In the genomic region with DNA sequence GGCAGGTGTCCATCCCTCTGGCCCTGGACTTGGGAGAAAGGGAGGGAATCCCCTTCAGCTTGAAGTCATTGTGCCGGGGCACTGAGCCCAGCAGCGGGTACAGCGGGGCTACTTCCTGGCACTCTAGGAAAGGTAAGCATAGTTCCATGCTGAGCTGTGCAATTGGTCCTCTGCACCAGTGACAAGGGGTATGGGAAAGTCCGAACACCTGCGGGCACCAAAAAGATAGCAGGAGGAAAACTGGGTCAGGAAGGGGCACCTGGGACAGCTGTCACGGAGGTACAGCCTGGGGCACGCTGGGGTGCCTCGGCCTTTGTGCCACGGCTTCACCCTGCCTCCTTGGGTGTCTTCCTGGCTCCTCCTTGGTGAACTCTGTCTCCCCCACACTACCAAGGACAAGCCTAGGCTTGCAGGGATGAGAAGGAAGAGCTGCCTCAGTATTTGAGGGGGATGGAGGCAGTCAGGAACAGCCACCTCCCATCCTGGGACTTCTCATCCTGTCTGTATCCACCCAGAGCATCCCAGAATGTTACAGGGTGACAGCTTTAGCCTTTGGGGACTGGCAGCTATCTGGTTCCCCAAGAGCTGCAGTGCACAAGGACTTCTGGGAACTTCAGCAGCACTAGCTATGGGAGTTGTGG, we compare ENCODE assay signal across 20 mouse cellular contexts. TPM values are rescaled to one million over a fixed set of nuclear protein-coding genes. Genes with fewer than 3 reads are reported as not detected.
DNase-seq lines count a peak whose midpoint lies in the region; ATAC-seq and TF ChIP-seq lines count a peak whose summit lies in the region.
"Had no signal": no experiment of that assay in that cellular context is flagged by ENCODE, and none has a peak within 500 bp of the region (broad histone marks: within the 10 kb centered on the region; RNA-seq: fewer than 3 reads in every experiment).

No protein-coding gene starts in this region.

- H3K4me2 ChIP-seq in hindbrain, postnatal 0 days (ENCODE audit: low read depth, low read length), result no peak overlapping the region
- H3K4me2 ChIP-seq: neural tube, embryonic 13.5 days had no signal

- H3K4me1 ChIP-seq in hindbrain, embryonic 10.5 days (replicated peaks), result peaks cover 49% of the 10 kb centered on the region
- H3K4me1 ChIP-seq in hindbrain, postnatal 0 days (ENCODE audit: insufficient read depth, low read length), result peaks cover 11% of the 10 kb centered on the region
- peaks cover 86% of the 10 kb centered on the region for H3K4me1 ChIP-seq in G1E (ENCODE audit: insufficient read depth, low read depth, low read length)
- peaks cover 2% of the 10 kb centered on the region; the same call in 1 of the 2 replicates for H3K4me1 ChIP-seq in embryonic fibroblast, embryonic 13.5 days (ENCODE audit: control insufficient read depth, insufficient read depth, low read length)

- no peaks in the 10 kb centered on the region for H3K36me3 ChIP-seq in hindbrain, embryonic 10.5 days
- H3K36me3 ChIP-seq in hindbrain, postnatal 0 days (ENCODE audit: insufficient read depth, low read length), result no peaks in the 10 kb centered on the region
- H3K36me3 ChIP-seq in G1E (replicated peaks), result peaks cover 62% of the 10 kb centered on the region
- H3K36me3 ChIP-seq: heart, embryonic 10.5 days; neural tube, embryonic 13.5 days had no signal

- no peak for TF ChIP-seq CTCF in hindbrain, postnatal 0 days (IDR thresholded peaks at IDR 0.05; ENCODE audit: low read depth)
- no peak for TF ChIP-seq CTCF in G1E (IDR thresholded peaks at IDR 0.05; ENCODE audit: low read depth, low read length)
- no peak for TF ChIP-seq CTCF in embryonic fibroblast, embryonic 13.5 days (IDR thresholded peaks at IDR 0.05; ENCODE audit: borderline replicate concordance, insufficient read depth, low read length)

- H3K4me3 ChIP-seq in hindbrain, embryonic 10.5 days, result no peak overlapping the region
- H3K4me3 ChIP-seq in hindbrain, postnatal 0 days (ENCODE audit: low read length), result no peak overlapping the region
- peak overlapping the region; percentile 32; the same call in 1 of the 2 replicates for H3K4me3 ChIP-seq in G1E (ENCODE audit: low read depth, low read length)
- H3K4me3 ChIP-seq in embryonic fibroblast, embryonic 13.5 days (ENCODE audit: insufficient read depth, low read length), result no peak overlapping the region
- H3K4me3 ChIP-seq: erythroblast, embryonic 14.5 days; heart, embryonic 10.5 days; neural tube, embryonic 13.5 days had no signal

- peak overlapping the region; percentile 16; the same call in 1 of the 2 replicates for H3K27ac ChIP-seq in hindbrain, embryonic 10.5 days
- H3K27ac ChIP-seq in hindbrain, postnatal 0 days, result no peak overlapping the region
- H3K27ac ChIP-seq in embryonic fibroblast, embryonic 13.5 days (ENCODE audit: insufficient read depth, low read length), result peak overlapping the region; percentile 12
- H3K27ac ChIP-seq: heart, embryonic 10.5 days; kidney, postnatal 0 days; neural tube, embryonic 13.5 days had no signal

- DNase-seq in hindbrain, embryonic 10.5 days (ENCODE audit: low spot score), result no peak
- no peak for DNase-seq in hindbrain, postnatal 0 days (ENCODE audit: low spot score)
- DNase-seq in G1E (ENCODE audit: low spot score), result no peak
- peak; percentile 65 for DNase-seq in thymus, postnatal 25 days
- DNase-seq in layer of hippocampus, postnatal 14 days (ENCODE audit: low spot score in 2 of 2), result no peak
- no peak for DNase-seq in adrenal gland, adult 8-10 months
- DNase-seq in layer of hippocampus, adult 9-11 months, result no peak
- DNase-seq: cerebellum, adult 2 months; heart, postnatal 36 days; lung, adult 2 months had no signal

- no peak overlapping the region for H3K9ac ChIP-seq in hindbrain, postnatal 0 days (replicated peaks; ENCODE audit: low read length)
- H3K9ac ChIP-seq: neural tube, embryonic 13.5 days had no signal

- ATAC-seq in hindbrain, postnatal 0 days, result no peak
- no peak for ATAC-seq in G1E (ENCODE audit: extremely low read depth, insufficient number of reproducible peaks, low FRiP score, poor library complexity, severe bottlenecking)
- ATAC-seq: forebrain, embryonic 16.5 days; inflammation-experienced regulatory T-cells, adult 6 months; Patski had no signal

- no peaks in the 10 kb centered on the region for H3K9me3 ChIP-seq in hindbrain, embryonic 10.5 days
- H3K9me3 ChIP-seq in hindbrain, postnatal 0 days (ENCODE audit: low read length), result no peaks in the 10 kb centered on the region
- no peaks in the 10 kb centered on the region for H3K9me3 ChIP-seq in G1E (replicated peaks)
- H3K9me3 ChIP-seq: heart, embryonic 10.5 days; neural tube, embryonic 13.5 days had no signal

- TF ChIP-seq POLR2A in embryonic fibroblast, embryonic 13.5 days (IDR thresholded peaks at IDR 0.05; ENCODE audit: low read depth, low read length), result no peak

- 59% methylated on average over 9 of the region's 9 CpGs for WGBS in hindbrain, embryonic 10.5 days
- WGBS in hindbrain, postnatal 0 days, result 71% methylated on average over 9 of the region's 9 CpGs

- H3K27me3 ChIP-seq in hindbrain, embryonic 10.5 days (ENCODE audit: insufficient read depth, poor library complexity, severe bottlenecking), result peaks cover 36% of the 10 kb centered on the region
- H3K27me3 ChIP-seq in hindbrain, postnatal 0 days (ENCODE audit: insufficient read depth, low read length), result no peaks in the 10 kb centered on the region
- H3K27me3 ChIP-seq in G1E (ENCODE audit: insufficient read depth, low read length), result no peaks in the 10 kb centered on the region; the same call in 1 of the 2 replicates
- H3K27me3 ChIP-seq: Patski had no signal

RNA-seq across cellular contexts. Expression of a gene that starts 2.8 kb away (rescaled TPM):
- polyA plus RNA-seq in hindbrain, embryonic 10.5 days (2016; fragmentation: Nextera tagmentation; extraction: Ambion mirVana), result 1.7 and 2.7 TPM in 2 replicates
- 0.10 and 0.54 TPM in 2 replicates for total RNA-seq in hindbrain, postnatal 0 days (2014; rRNA removed)
- 0.10 and 0.11 TPM in 2 replicates for polyA plus RNA-seq in hindbrain, postnatal 0 days (2015; fragmentation: Nextera tagmentation; extraction: Ambion mirVana)
- total RNA-seq in G1E (2014; fragmentation: Nextera tagmentation) (132 and 147 TPM in 2 replicates), G1E (2017) (212 and 227 TPM in 2 replicates)
- 341 and 359 TPM in 2 replicates for polyA plus RNA-seq in G1E (2012)
- 0.79 and 0.85 TPM in 2 replicates for polyA plus RNA-seq in embryonic fibroblast, embryonic 13.5 days (2011; ENCODE audit: insufficient read length, low read depth, missing spikeins)
- total RNA-seq in layer of hippocampus, postnatal 14 days (2021), result not detected
- total RNA-seq in adrenal gland, adult 8-10 months (2022), result 1 to 10 TPM; 1.4 to 1.5 (median 1.4) TPM

RNA-seq across cellular contexts. Expression of a gene that starts 17.0 kb away (rescaled TPM):
- 61.1 and 95.3 TPM in 2 replicates for polyA plus RNA-seq in hindbrain, embryonic 10.5 days (2016; fragmentation: Nextera tagmentation; extraction: Ambion mirVana)
- total RNA-seq in hindbrain, postnatal 0 days (2014; rRNA removed), result 251 and 277 TPM in 2 replicates
- polyA plus RNA-seq in hindbrain, postnatal 0 days (2015; fragmentation: Nextera tagmentation; extraction: Ambion mirVana), result 329 and 369 TPM in 2 replicates
- total RNA-seq in G1E (2014; fragmentation: Nextera tagmentation), result 93.7 and 103 TPM in 2 replicates
- total RNA-seq in G1E (2017), result 45.0 and 46.6 TPM in 2 replicates
- 88.0 and 99.6 TPM in 2 replicates for polyA plus RNA-seq in G1E (2012)
- 115 and 141 TPM in 2 replicates for polyA plus RNA-seq in embryonic fibroblast, embryonic 13.5 days (2011; ENCODE audit: insufficient read length, low read depth, missing spikeins)
- total RNA-seq in layer of hippocampus, postnatal 14 days (2021), result 100 to 1,000 TPM; 307 to 334 TPM
- total RNA-seq in adrenal gland, adult 8-10 months (2022), result 10 to 100 TPM; 57.5 to 77.4 (median 68.5) TPM

RNA-seq across cellular contexts. Expression of a gene that starts 24.6 kb away (rescaled TPM):
- 0.26 and 0.47 TPM in 2 replicates for polyA plus RNA-seq in hindbrain, embryonic 10.5 days (2016; fragmentation: Nextera tagmentation; extraction: Ambion mirVana)
- 4.6 and 5.0 TPM in 2 replicates for total RNA-seq in hindbrain, postnatal 0 days (2014; rRNA removed)
- polyA plus RNA-seq in hindbrain, postnatal 0 days (2015; fragmentation: Nextera tagmentation; extraction: Ambion mirVana), result 2.7 and 3.1 TPM in 2 replicates
- total RNA-seq in G1E (2014; fragmentation: Nextera tagmentation), result 0.30 TPM in 1 of 2 replicates, not detected in the other
- 0.12 and 0.38 TPM in 2 replicates for total RNA-seq in G1E (2017)
- polyA plus RNA-seq in G1E (2012), result 0.43 and 0.54 TPM in 2 replicates
- 2.3 TPM in 2 replicates for polyA plus RNA-seq in embryonic fibroblast, embryonic 13.5 days (2011; ENCODE audit: insufficient read length, low read depth, missing spikeins)
- total RNA-seq in layer of hippocampus, postnatal 14 days (2021), result 1 to 10 TPM; 1.6 to 2.5 TPM
- total RNA-seq in adrenal gland, adult 8-10 months (2022), result 1 to 10 TPM in 2 of 4 experiments, under 1 TPM in 2; 0.40 to 2.2 (median 1.1) TPM
- polyA plus RNA-seq: erythroblast, embryonic 14.5 days; liver, adult 2 months had no signal

RNA-seq across cellular contexts. Expression of a gene that starts 37.8 kb away (rescaled TPM):
- not detected in 2 replicates for polyA plus RNA-seq in hindbrain, embryonic 10.5 days (2016; fragmentation: Nextera tagmentation; extraction: Ambion mirVana)
- 42.6 and 66.3 TPM in 2 replicates for total RNA-seq in hindbrain, postnatal 0 days (2014; rRNA removed)
- polyA plus RNA-seq in hindbrain, postnatal 0 days (2015; fragmentation: Nextera tagmentation; extraction: Ambion mirVana), result 24.9 and 32.1 TPM in 2 replicates
- total RNA-seq in G1E (2014; fragmentation: Nextera tagmentation), result not detected in 2 replicates
- total RNA-seq in G1E (2017), result 0.05 TPM in 1 of 2 replicates, not detected in the other
- polyA plus RNA-seq in G1E (2012), result not detected in 2 replicates
- polyA plus RNA-seq in embryonic fibroblast, embryonic 13.5 days (2011; ENCODE audit: insufficient read length, low read depth, missing spikeins), result not detected in 2 replicates
- 100 to 1,000 TPM; 186 to 187 TPM for total RNA-seq in layer of hippocampus, postnatal 14 days (2021)
- 1 to 10 TPM in 3 of 4 experiments, under 1 TPM in 1; 0.80 to 1.9 (median 1.3) TPM for total RNA-seq in adrenal gland, adult 8-10 months (2022)
- total RNA-seq: liver, adult 2 months had no signal
- polyA plus RNA-seq: erythroblast, embryonic 14.5 days; heart, embryonic 10.5 days; inflammation-experienced regulatory T-cells, adult 6 months; kidney, postnatal 0 days; liver, adult 2 months; testis, adult 2 months had no signal

Comparison
In these comparisons a context has a peak if more than half of its experiments do, and no peak if none do; other contexts are left out.
1. RNA of a gene that starts 2.8 kb away (total RNA-seq): 132 to 227 TPM in G1E; 1.4 to 1.5 TPM in adrenal gland, adult 8-10 months, 0.10 to 0.54 TPM in hindbrain, postnatal 0 days and not detected in layer of hippocampus, postnatal 14 days; every median in the first group is over 10 times any median in the second.